Mouse (Mus musculus): ENCODE results near the gene Adcy1.
"Not testable (repeated sequence)": the region's sequence is repeated elsewhere in the genome, so short reads cannot be mapped to it uniquely, and the experiment has no call there.

Gene Adcy1

GRCm38 (mm10) chr11:7213501-7214341, 150.4 kb downstream of the Adcy1 start, which contains the start of gene Igfbp3:
TSS of gene Igfbp3 (minus strand) at chr11:7213923.
- no peak for DNase-seq (ENCODE audit: extremely low read depth, low read depth, low spot score)

GRCm38 (mm10) chr11:7214342-7214660, 151.0 kb downstream of the Adcy1 start:
- no peak for DNase-seq (ENCODE audit: extremely low read depth, low read depth, low spot score)

GRCm38 (mm10) chr11:7214761-7215160, 151.5 kb downstream of the Adcy1 start:
- DNase-seq (ENCODE audit: extremely low read depth, low read depth, low spot score), result no peak

- no peak for DNase-seq (ENCODE audit: extremely low read depth, low read depth, low spot score)
Observed at GRCm38 (mm10) chr11:7215703-7216102, 152.4 kb downstream of the Adcy1 start.

- not testable (repeated sequence) for DNase-seq (ENCODE audit: extremely low read depth, low read depth, low spot score)
Observed at GRCm38 (mm10) chr11:7221826-7222225, 158.5 kb downstream of the Adcy1 start.

GRCm38 (mm10) chr11:7226200-7226599, 162.9 kb downstream of the Adcy1 start:
- DNase-seq (ENCODE audit: extremely low read depth, low read depth, low spot score), result no peak

GRCm38 (mm10) chr11:7226810-7227550, 163.7 kb downstream of the Adcy1 start:
- no peak for DNase-seq (ENCODE audit: extremely low read depth, low read depth, low spot score)

- DNase-seq (ENCODE audit: extremely low read depth, low read depth, low spot score), result no peak
Observed at GRCm38 (mm10) chr11:7228107-7228506, 164.8 kb downstream of the Adcy1 start.

Measured in fat pad, adult 2 months (tissue).